Mouse (Mus musculus) stomach, embryonic 14.5 days (tissue): ENCODE results near the gene Mgl2. TPM values are rescaled to one million over a fixed set of nuclear protein-coding genes. Genes with fewer than 3 reads are reported as not detected.
"Not testable (repeated sequence)": the region's sequence is repeated elsewhere in the genome, so short reads cannot be mapped to it uniquely, and the experiment has no call there.

Experiments used
- ATAC-seq: fragments of 200-750 bp; cut with Nextera tagmentation; 2 replicates; pipeline ENCODE4 v1.8.0; 2017; ENCODE audit warnings: low read depth, moderate TSS enrichment; ENCODE audit not compliant: insufficient number of reproducible peaks, insufficient read depth, low FRiP score
- H3K27ac ChIP-seq: fragments of 300-500 bp; sonication (generic); 2 replicates; pipeline ENCODE4 v1.5.1; 2014; ENCODE audit warnings: mild to moderate bottlenecking, low read length, moderate library complexity, mixed read lengths
- H3K27me3 ChIP-seq: fragments of 300-500 bp; sonication (generic); 2 replicates; pipeline ENCODE4 v1.6.1; 2014; ENCODE audit warnings: low read length, control low read depth, mixed read lengths; ENCODE audit not compliant: control insufficient read depth, insufficient read depth
- H3K36me3 ChIP-seq: fragments of 300-500 bp; sonication (generic); 2 replicates; pipeline ENCODE4 v1.6.1; 2014; ENCODE audit warnings: mild to moderate bottlenecking, control low read depth, low read length, moderate library complexity, mixed read lengths; ENCODE audit not compliant: control insufficient read depth, insufficient read depth
- H3K4me1 ChIP-seq: fragments of 300-500 bp; sonication (generic); 2 replicates; pipeline ENCODE4 v1.6.1; 2014; ENCODE audit warnings: low read length, control low read depth, mixed read lengths; ENCODE audit not compliant: control insufficient read depth, insufficient read depth
- H3K4me2 ChIP-seq: fragments of 300-500 bp; sonication (generic); replicated peaks from 2 replicates; pipeline ENCODE4 v1.6.1; 2014; ENCODE audit warnings: low read depth, low read length, control low read depth
- H3K4me3 ChIP-seq: fragments of 300-500 bp; sonication (generic); 2 replicates; pipeline ENCODE4 v1.5.1; 2014; ENCODE audit warnings: low read depth, low read length, control low read depth
- H3K9ac ChIP-seq: fragments of 300-500 bp; sonication (generic); replicated peaks from 2 replicates; pipeline ENCODE4 v1.6.1; 2014; ENCODE audit warnings: low read depth, mild to moderate bottlenecking, control low read depth, low read length, moderate library complexity, mixed read lengths
- H3K9me3 ChIP-seq: fragments of 300-500 bp; sonication (generic); 2 replicates; pipeline ENCODE4 v1.6.1; 2016; ENCODE audit warnings: low read depth, low read length, control low read depth; ENCODE audit not compliant: control insufficient read depth
- WGBS: fragments of 180-500 bp; shearing (Covaris S2); extraction: QIAGEN DNeasy Blood & Tissue Kit; methylation state at CpG from one replicate; pipeline ENCODE4 v1.1.7; 2014; 5-methylcytosine and 5-hydroxymethylcytosine counted together
- polyA plus RNA-seq: library from polyadenylated mRNA; unstranded; fragments of >200 nt; fragmentation: Nextera tagmentation; extraction: Ambion mirVana; gene quantifications from 2 replicates; pipeline ENCODE4 v1.2.1, GENCODE M21; 2014

Mgl2 gene
- polyA plus RNA-seq, 1 experiment from 2014 or later, result 0.29 TPM

GRCm38 (mm10) chr11:70107085-70107484 is 23.0 kb upstream of the Mgl2 start:
- no peak overlapping the region for H3K4me3 ChIP-seq
- no peak for ATAC-seq
- H3K27ac ChIP-seq, result no peak overlapping the region
- 45% methylated on average over 8 of the region's 8 CpGs for WGBS
- no peak overlapping the region for H3K9ac ChIP-seq
- no peaks in the 10 kb centered on the region for H3K36me3 ChIP-seq
- no peaks in the 10 kb centered on the region for H3K9me3 ChIP-seq
- no peaks in the 10 kb centered on the region for H3K27me3 ChIP-seq
- no peaks in the 10 kb centered on the region for H3K4me1 ChIP-seq
- no peak overlapping the region for H3K4me2 ChIP-seq

- H3K27ac ChIP-seq, result no peak overlapping the region
- no peak overlapping the region for H3K4me2 ChIP-seq
- H3K36me3 ChIP-seq, result no peaks in the 10 kb centered on the region
- H3K9me3 ChIP-seq, result no peaks in the 10 kb centered on the region
- no peak for ATAC-seq
- 79% methylated on average over 3 of the region's 3 CpGs for WGBS
- no peaks in the 10 kb centered on the region for H3K4me1 ChIP-seq
- no peaks in the 10 kb centered on the region for H3K27me3 ChIP-seq
- H3K4me3 ChIP-seq, result no peak overlapping the region
- H3K9ac ChIP-seq, result no peak overlapping the region
Measured at GRCm38 (mm10) chr11:70110146-70110545, 20.0 kb upstream of the Mgl2 start.

GRCm38 (mm10) chr11:70114562-70114961 is 15.6 kb upstream of the Mgl2 start:
- H3K9me3 ChIP-seq, result no peaks in the 10 kb centered on the region
- ATAC-seq, result no peak
- WGBS, result 33% methylated on average over 4 of the region's 4 CpGs

GRCm38 (mm10) chr11:70115901-70116300 is 14.2 kb upstream of the Mgl2 start:
- 87% methylated on average over 3 of the region's 3 CpGs for WGBS
- H3K27me3 ChIP-seq, result no peaks in the 10 kb centered on the region
- peaks cover 3% of the 10 kb centered on the region; the same call in 1 of the 2 replicates for H3K9me3 ChIP-seq
- H3K27ac ChIP-seq, result no peak overlapping the region
- no peak overlapping the region for H3K4me3 ChIP-seq
- H3K4me1 ChIP-seq, result no peaks in the 10 kb centered on the region
- H3K36me3 ChIP-seq, result no peaks in the 10 kb centered on the region
- H3K4me2 ChIP-seq, result no peak overlapping the region
- no peak overlapping the region for H3K9ac ChIP-seq
- no peak for ATAC-seq

More at GRCm38 (mm10) chr11:70114562-70114961, 15.6 kb upstream of the Mgl2 start:
- Histone ChIP-seq H3K9ac (no peak overlapping the region), H3K4me1 (no peaks in the 10 kb centered on the region), H3K4me2 (no peak overlapping the region), H3K27me3 (no peaks in the 10 kb centered on the region), H3K27ac (no peak overlapping the region), H3K36me3 (no peaks in the 10 kb centered on the region), H3K4me3 (no peak overlapping the region)

- H3K36me3 ChIP-seq, ATAC-seq, H3K27me3 ChIP-seq, H3K9me3 ChIP-seq, H3K4me1 ChIP-seq, H3K9ac ChIP-seq, H3K27ac ChIP-seq, H3K4me2 ChIP-seq, H3K4me3 ChIP-seq: not testable (repeated sequence)
- WGBS, result 69% methylated on average over 3 of the region's 3 CpGs
Measured at GRCm38 (mm10) chr11:70135001-70135400, 4.9 kb downstream of the Mgl2 start.

- H3K4me2 ChIP-seq, H3K9me3 ChIP-seq, H3K27ac ChIP-seq, H3K27me3 ChIP-seq, H3K4me3 ChIP-seq, H3K9ac ChIP-seq, H3K36me3 ChIP-seq, ATAC-seq, H3K4me1 ChIP-seq: not testable (repeated sequence)
- 75% methylated on average over 8 of the region's 8 CpGs for WGBS
Measured at GRCm38 (mm10) chr11:70135925-70136324, 5.8 kb downstream of the Mgl2 start.

- ATAC-seq, result no peak
- Histone ChIP-seq H3K9me3 (no peaks in the 10 kb centered on the region), H3K4me2 (no peak overlapping the region), H3K27ac (no peak overlapping the region), H3K9ac (no peak overlapping the region), H3K36me3 (no peaks in the 10 kb centered on the region), H3K27me3 (no peaks in the 10 kb centered on the region), H3K4me1 (no peaks in the 10 kb centered on the region), H3K4me3 (no peak overlapping the region)
- WGBS, result 79% methylated on average over 10 of the region's 10 CpGs
Measured at GRCm38 (mm10) chr11:70139171-70139570, 9.0 kb downstream of the Mgl2 start.

GRCm38 (mm10) chr11:70151072-70151471 is 20.9 kb downstream of the Mgl2 start:
- 60% methylated on average over 3 of the region's 3 CpGs for WGBS
- H3K27ac ChIP-seq, result no peak overlapping the region
- no peak overlapping the region for H3K4me2 ChIP-seq
- H3K9ac ChIP-seq, result no peak overlapping the region
- H3K9me3 ChIP-seq, result no peaks in the 10 kb centered on the region
- no peaks in the 10 kb centered on the region for H3K27me3 ChIP-seq
- no peaks in the 10 kb centered on the region for H3K36me3 ChIP-seq
- no peaks in the 10 kb centered on the region for H3K4me1 ChIP-seq
- H3K4me3 ChIP-seq, result no peak overlapping the region
- no peak for ATAC-seq

- not testable (repeated sequence) for H3K4me1 ChIP-seq, H3K4me3 ChIP-seq, H3K9ac ChIP-seq, H3K27ac ChIP-seq, H3K27me3 ChIP-seq, H3K4me2 ChIP-seq, H3K9me3 ChIP-seq, H3K36me3 ChIP-seq, ATAC-seq
- no CpG with 5 or more reads among the region's 5 CpGs for WGBS
Measured at GRCm38 (mm10) chr11:70155897-70156296, 25.8 kb downstream of the Mgl2 start, which contains the start of gene Clec10a. Gene Clec10a, plus strand, starts transcription at chr11:70156197.
